Mouse (Mus musculus) large intestine, adult 2 months (tissue): ENCODE measurements at regions not wholly inside any gene's neighbourhood (a gene's known extent, or its start where the extent isn't known, plus 50 kb on each side); places are given as distances from the start of the nearest gene placed in this dataset.

ENCODE experiments used
- DNase-seq: peaks from one replicate; pipeline ENCODE4 v3.0.0-alpha.2; 2012; ENCODE audit warnings: low read depth, low spot score
- WGBS: fragments of 180-500 bp; shearing (Covaris S2); methylation state at CpG from one replicate; pipeline ENCODE4 v1.1.7; 2018; 5-methylcytosine and 5-hydroxymethylcytosine counted together

- DNase-seq, result no peak
- 51% methylated on average over 6 of the region's 6 CpGs for WGBS
These were observed 486.4 kb downstream of the Hdgfl1 start for GRCm38 (mm10) chr13:26283397-26284072.

- DNase-seq, result no peak
- WGBS, result 68% methylated on average over 3 of the region's 3 CpGs
These were observed 487.7 kb downstream of the Hdgfl1 start for GRCm38 (mm10) chr13:26282291-26282690.

- no peak for DNase-seq
- 79% methylated on average over 3 of the region's 3 CpGs for WGBS
These were observed 497.1 kb downstream of the Hdgfl1 start for GRCm38 (mm10) chr13:26272850-26273249.

GRCm38 (mm10) chr13:26267501-26267900 lies 502.5 kb downstream of the Hdgfl1 start:
- 90% methylated on average over 2 of the region's 2 CpGs for WGBS
- no peak for DNase-seq

GRCm38 (mm10) chr13:26235941-26236340 lies 534.0 kb downstream of the Hdgfl1 start:
- no peak for DNase-seq
- WGBS, result 91% methylated on average over 5 of the region's 5 CpGs

GRCm38 (mm10) chr13:26234703-26235102 lies 535.3 kb downstream of the Hdgfl1 start:
- DNase-seq, result no peak
- 72% methylated on average over 1 of the region's 1 CpGs for WGBS

- DNase-seq, result no peak
- 37% methylated on average over 3 of the region's 3 CpGs for WGBS
These were observed 552.7 kb downstream of the Hdgfl1 start for GRCm38 (mm10) chr13:26217299-26217698.

- DNase-seq, result no peak
These were observed 553.4 kb downstream of the Hdgfl1 start for GRCm38 (mm10) chr13:26216579-26216978.

GRCm38 (mm10) chr13:26205532-26206105 lies 564.3 kb downstream of the Hdgfl1 start:
- 65% methylated on average over 1 of the region's 1 CpGs for WGBS
- DNase-seq, result no peak

GRCm38 (mm10) chr13:26194646-26195045 lies 575.3 kb downstream of the Hdgfl1 start:
- WGBS, result 79% methylated on average over 4 of the region's 4 CpGs
- DNase-seq, result no peak

- no peak for DNase-seq
- 84% methylated on average over 4 of the region's 4 CpGs for WGBS
These were observed 586.1 kb downstream of the Hdgfl1 start for GRCm38 (mm10) chr13:26183879-26184278.

- WGBS, result 87% methylated on average over 2 of the region's 2 CpGs
- no peak for DNase-seq
These were observed 598.0 kb downstream of the Hdgfl1 start for GRCm38 (mm10) chr13:26171891-26172482.

- 60% methylated on average over 2 of the region's 2 CpGs for WGBS
- no peak for DNase-seq
These were observed 600.3 kb downstream of the Hdgfl1 start for GRCm38 (mm10) chr13:26169641-26170040.

- WGBS, result 82% methylated on average over 2 of the region's 2 CpGs
- no peak for DNase-seq
These were observed 611.3 kb downstream of the Hdgfl1 start for GRCm38 (mm10) chr13:26158703-26159102.

- WGBS, result 33% methylated on average over 12 of the region's 12 CpGs
- peak; percentile 33 for DNase-seq
These were observed 615.1 kb downstream of the Hdgfl1 start for GRCm38 (mm10) chr13:26154701-26155471.

GRCm38 (mm10) chr13:26154251-26154650 lies 615.7 kb downstream of the Hdgfl1 start:
- WGBS, result 53% methylated on average over 1 of the region's 1 CpGs
- DNase-seq, result no peak

GRCm38 (mm10) chr13:26153093-26153492 lies 616.9 kb downstream of the Hdgfl1 start:
- 40% methylated on average over 2 of the region's 2 CpGs for WGBS
- DNase-seq, result no peak

- DNase-seq, result no peak
- whole genome bisulfite sequencing, result 68% methylated on average over 1 of the region's 1 CpGs
These were observed 619.5 kb downstream of the Hdgfl1 start for GRCm38 (mm10) chr13:26150426-26150825.

- no peak for DNase-seq
- WGBS, result 84% methylated on average over 2 of the region's 2 CpGs
These were observed 627.2 kb downstream of the Hdgfl1 start for GRCm38 (mm10) chr13:26142811-26143210.

- no peak for DNase-seq
- 78% methylated on average over 1 of the region's 1 CpGs for WGBS
These were observed 650.6 kb downstream of the Hdgfl1 start for GRCm38 (mm10) chr13:26119363-26119762.
